Mouse (Mus musculus) embryonic facial prominence, embryonic 14.5 days (tissue): ENCODE data around the gene C9. TPM values are rescaled to one million over a fixed set of nuclear protein-coding genes. Genes with fewer than 3 reads are reported as not detected.

Source experiments
- ATAC-seq: fragments of 200-750 bp; cut with Nextera tagmentation; 2 replicates; pipeline ENCODE4 v1.8.0; 2017; ENCODE audit warnings: low read depth, moderate number of reproducible peaks, moderate TSS enrichment
- DNase-seq: peaks from one replicate; pipeline ENCODE4 v3.0.0-alpha.2; 2015; ENCODE audit warnings: low spot score
- H3K27ac ChIP-seq: fragments of 300-500 bp; sonication (generic); replicated peaks from 2 replicates; pipeline ENCODE4 v1.5.1; 2014; ENCODE audit warnings: low read depth, mild to moderate bottlenecking, low read length, moderate library complexity
- H3K27me3 ChIP-seq: fragments of 300-500 bp; sonication (generic); replicated peaks from 2 replicates; pipeline ENCODE4 v1.6.1; 2014; ENCODE audit warnings: low read length; ENCODE audit not compliant: control insufficient read depth, insufficient read depth
- H3K36me3 ChIP-seq: fragments of 300-500 bp; sonication (generic); 2 replicates; pipeline ENCODE4 v1.6.1; 2014; ENCODE audit warnings: low read length, mixed read lengths; ENCODE audit not compliant: control insufficient read depth, insufficient read depth
- H3K4me1 ChIP-seq: fragments of 300-500 bp; sonication (generic); 2 replicates; pipeline ENCODE4 v1.6.1; 2014; ENCODE audit warnings: antibody characterized with exemption, low read length; ENCODE audit not compliant: control insufficient read depth, insufficient read depth
- H3K4me2 ChIP-seq: fragments of 300-500 bp; sonication (generic); 2 replicates; pipeline ENCODE4 v1.6.1; 2014; ENCODE audit warnings: low read depth, mild to moderate bottlenecking, low read length, moderate library complexity, mixed read lengths
- H3K4me3 ChIP-seq: fragments of 300-500 bp; sonication (generic); 2 replicates; pipeline ENCODE4 v1.5.1; 2014; ENCODE audit warnings: low read depth, mild to moderate bottlenecking, low read length
- H3K9ac ChIP-seq: fragments of 300-500 bp; sonication (generic); 2 replicates; pipeline ENCODE4 v1.6.1; 2014; ENCODE audit warnings: low read depth, mild to moderate bottlenecking, low read length, moderate library complexity, mixed read lengths
- H3K9me3 ChIP-seq: fragments of 300-500 bp; sonication (generic); 2 replicates; pipeline ENCODE4 v1.6.1; 2016; ENCODE audit warnings: low read length; ENCODE audit not compliant: control insufficient read depth
- WGBS: fragments of 180-500 bp; shearing (Covaris S2); extraction: QIAGEN DNeasy Blood & Tissue Kit; methylation state at CpG from one replicate; pipeline ENCODE4 v1.1.7; 2014; 5-methylcytosine and 5-hydroxymethylcytosine counted together
- polyA plus RNA-seq: library from polyadenylated mRNA; unstranded; fragments of >200 nt; fragmentation: Nextera tagmentation; extraction: Ambion mirVana; gene quantifications from 2 replicates; pipeline ENCODE4 v1.2.1, GENCODE M21; 2014

Gene C9
- polyA plus RNA-seq, 1 experiment from 2014 or later: not detected

GRCm38 (mm10) chr15:6533858-6534343 lies 88.8 kb downstream of the C9 start:
- Histone ChIP-seq H3K27ac (no peak overlapping the region), H3K4me1 (no peaks in the 10 kb centered on the region), H3K9me3 (no peaks in the 10 kb centered on the region), H3K9ac (no peak overlapping the region), H3K4me2 (no peak overlapping the region), H3K36me3 (no peaks in the 10 kb centered on the region), H3K4me3 (no peak overlapping the region), H3K27me3 (no peaks in the 10 kb centered on the region)
- DNase-seq: no peak
- WGBS: 87% methylated on average over 3 of the region's 3 CpGs
- ATAC-seq: no peak

- DNase-seq: no peak
- Histone ChIP-seq H3K27me3 (no peaks in the 10 kb centered on the region), H3K9ac (no peak overlapping the region), H3K27ac (no peak overlapping the region), H3K4me1 (no peaks in the 10 kb centered on the region), H3K9me3 (no peaks in the 10 kb centered on the region), H3K4me2 (no peak overlapping the region), H3K36me3 (no peaks in the 10 kb centered on the region), H3K4me3 (no peak overlapping the region)
- ATAC-seq: no peak
- WGBS: 80% methylated on average over 8 of the region's 8 CpGs
These were observed 89.5 kb downstream of the C9 start for GRCm38 (mm10) chr15:6534592-6534991.

- H3K4me1 ChIP-seq: no peaks in the 10 kb centered on the region
- no peak overlapping the region for H3K27ac ChIP-seq
- no peaks in the 10 kb centered on the region for H3K27me3 ChIP-seq
- H3K9ac ChIP-seq: no peak overlapping the region
- no peak overlapping the region for H3K4me3 ChIP-seq
- H3K36me3 ChIP-seq: no peaks in the 10 kb centered on the region
- no peak for ATAC-seq
- H3K4me2 ChIP-seq: no peak overlapping the region
- H3K9me3 ChIP-seq: no peaks in the 10 kb centered on the region
- WGBS: 55% methylated on average over 7 of the region's 7 CpGs
- peak; percentile 16 for DNase-seq
These were observed 94.7 kb downstream of the C9 start for GRCm38 (mm10) chr15:6539639-6540338.

Other genes with a start within 250 kb of the C9 start
- gene Dab2, start 145.5 kb upstream of the C9 start, polyA plus RNA-seq: 100 and 102 TPM in 2 replicates
- 7.5 and 11.0 TPM in 2 replicates for gene Fyb, start 77.5 kb downstream of the C9 start, polyA plus RNA-seq